Mouse (Mus musculus) G1E (cell line): ENCODE measurements at regions not wholly inside any gene's neighbourhood (a gene's known extent, or its start where the extent isn't known, plus 50 kb on each side); places are given as distances from the start of the nearest gene placed in this dataset.

Source experiments
- CTCF ChIP-seq: IDR thresholded peaks from 2 replicates; pipeline ENCODE4 v1.5.1; 2012; ENCODE audit warnings: low read depth, low read length, inconsistent platforms, mixed read lengths
- GATA2 ChIP-seq: IDR thresholded peaks from 2 replicates; pipeline ENCODE4 v1.6.1; 2012; ENCODE audit warnings: low read depth, low read length, inconsistent platforms, borderline replicate concordance

DNA sequence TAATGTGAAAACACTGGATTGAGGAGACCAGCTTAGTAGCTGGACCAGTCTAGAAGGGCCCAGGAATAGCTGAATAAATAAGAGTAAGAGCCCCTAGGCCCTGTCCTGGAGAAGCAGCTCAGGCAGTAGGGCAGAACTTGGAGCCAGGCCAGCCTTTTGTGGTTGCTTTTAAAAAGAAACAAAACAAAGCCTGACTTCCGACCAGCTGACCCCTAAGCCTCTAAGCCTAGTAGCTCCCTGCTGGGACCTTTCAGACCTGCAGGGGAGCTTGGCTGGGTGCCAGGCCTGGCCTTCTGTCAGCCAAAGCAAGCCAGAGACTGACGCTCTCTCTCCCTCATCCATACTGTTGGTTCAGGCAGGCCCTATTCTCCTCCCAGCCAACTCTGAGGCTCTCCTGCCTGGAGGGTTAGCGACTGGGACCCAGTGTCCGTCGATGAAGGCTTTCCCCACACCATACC lies 1183.7 kb upstream of the A1bg start:
- TF ChIP-seq CTCF (no peak), GATA2 (no peak)
